Mouse (Mus musculus) MEL-GATA-1-ER (cell line): ENCODE measurements around the gene Prelid1.

Experiments
- DNase-seq: peaks from one replicate; pipeline ENCODE4 v3.0.0-alpha.2; 2012; ENCODE audit warnings: low read depth; ENCODE audit errors: extremely low read depth

Gene Prelid1

GRCm38 (mm10) chr13:55330567-55331400, 10.5 kb downstream of the Prelid1 start:
- no peak for DNase-seq

GRCm38 (mm10) chr13:55332331-55332730, 12.0 kb downstream of the Prelid1 start:
- no peak for DNase-seq

- no peak for DNase-seq
Observed at GRCm38 (mm10) chr13:55335701-55336100, 15.4 kb downstream of the Prelid1 start.

- no peak for DNase-seq
Observed at GRCm38 (mm10) chr13:55337341-55337975, 17.2 kb downstream of the Prelid1 start.

GRCm38 (mm10) chr13:55338131-55339054, 18.1 kb downstream of the Prelid1 start:
- DNase-seq = no peak

- no peak for DNase-seq
Observed at GRCm38 (mm10) chr13:55339259-55339658, 19.0 kb downstream of the Prelid1 start.

GRCm38 (mm10) chr13:55342469-55342868, 22.2 kb downstream of the Prelid1 start:
- no peak for DNase-seq

GRCm38 (mm10) chr13:55344286-55344685, 24.0 kb downstream of the Prelid1 start:
- no peak for DNase-seq

- DNase-seq = no peak
Observed at GRCm38 (mm10) chr13:55346745-55347144, 26.4 kb downstream of the Prelid1 start.

- no peak for DNase-seq
Observed at GRCm38 (mm10) chr13:55361145-55361544, 40.8 kb downstream of the Prelid1 start.

- peak; percentile 18 for DNase-seq
Observed at GRCm38 (mm10) chr13:55361974-55362452, 41.7 kb downstream of the Prelid1 start.

- peak; percentile 99 for DNase-seq
Observed at GRCm38 (mm10) chr13:55362453-55363060, 42.3 kb downstream of the Prelid1 start, which contains the start of gene Lman2. Gene Lman2 (minus strand): TSS chr13:55362783.

GRCm38 (mm10) chr13:55368401-55368800, 48.1 kb downstream of the Prelid1 start:
- DNase-seq = no peak

- DNase-seq = peak; percentile 96
Observed at GRCm38 (mm10) chr13:55369531-55370114, 49.3 kb downstream of the Prelid1 start, which contains the start of gene Rgs14. Gene Rgs14 (plus strand): TSS chr13:55369732.

GRCm38 (mm10) chr13:55370234-55370633, 49.9 kb downstream of the Prelid1 start:
- DNase-seq = no peak

- DNase-seq = no peak
Observed at GRCm38 (mm10) chr13:55371007-55371681, 50.8 kb downstream of the Prelid1 start.

GRCm38 (mm10) chr13:55371740-55372139, 51.4 kb downstream of the Prelid1 start:
- DNase-seq = no peak

GRCm38 (mm10) chr13:55374206-55374924, 54.1 kb downstream of the Prelid1 start:
- no peak for DNase-seq
